Mouse (Mus musculus) embryo, embryonic 11 days (tissue): ENCODE measurements at regions not wholly inside any gene's neighbourhood (a gene's known extent, or its start where the extent isn't known, plus 50 kb on each side); places are given as distances from the start of the nearest gene placed in this dataset.
A peak's percentile ranks its signal among the peaks of the same experiment; 100 is the strongest.

Experiments
- DNase-seq: peaks from one replicate; pipeline ENCODE4 v3.0.0-alpha.2; 2015

GRCm38 (mm10) chrX:63594118-63594814 is 557.7 kb downstream of the Gm6760 start:
- DNase-seq = peak; percentile 0
